Mouse (Mus musculus) naive thymus-derived CD4-positive, alpha-beta T cell, adult 2 months (primary cell): Measurements from ENCODE around the gene Pbrm1.

Experiments used
- DNase-seq: peaks from one replicate; pipeline ENCODE4 v3.0.0-alpha.2; 2011; ENCODE audit warnings: low read depth

Pbrm1 gene

DNA sequence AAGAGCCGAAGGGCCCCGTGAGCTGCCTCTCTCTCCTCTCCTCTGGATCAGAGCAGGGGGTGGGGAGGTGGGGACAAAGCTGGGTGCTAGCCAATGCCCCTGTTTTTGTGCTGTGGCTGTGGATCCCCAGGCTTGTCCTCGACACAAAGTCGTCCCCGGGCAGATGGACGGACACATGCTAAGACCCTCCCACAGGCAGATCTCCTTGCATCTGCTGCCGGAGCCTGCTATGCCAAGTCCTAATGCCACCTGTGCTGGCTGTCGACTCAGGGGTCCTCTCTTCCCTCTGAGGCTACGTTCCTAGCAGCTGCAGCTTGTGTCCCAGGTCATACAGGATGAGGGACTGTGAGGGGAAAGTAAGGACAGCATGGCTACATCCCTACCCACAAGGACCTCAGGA is 147.9 kb downstream of the Pbrm1 start:
- DNase-seq, result no peak

DNA sequence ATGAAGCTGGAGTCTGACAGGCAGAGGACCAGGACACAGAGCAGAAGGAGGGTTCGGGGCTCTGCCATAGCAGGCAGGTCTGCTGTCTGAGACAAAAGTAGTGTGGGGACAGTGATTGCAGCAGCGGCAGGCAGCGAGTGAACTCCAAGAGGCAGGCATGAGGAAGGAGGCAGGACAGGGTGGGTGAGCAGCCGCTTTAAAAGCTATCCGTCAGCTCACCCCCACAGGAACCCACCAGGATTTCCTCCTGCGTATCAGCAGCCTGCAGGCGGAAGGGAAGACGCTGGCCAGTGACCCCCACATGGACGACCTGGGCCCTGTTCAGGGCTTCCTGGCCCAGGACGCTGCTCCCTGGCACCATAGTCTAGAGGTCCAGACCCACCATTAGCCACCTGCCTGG is 149.5 kb downstream of the Pbrm1 start, which contains the start of gene Stab1:
Gene Stab1, minus strand, starts transcription at position 217 of the 400 bp plus-strand sequence.
- no peak for DNase-seq

DNA sequence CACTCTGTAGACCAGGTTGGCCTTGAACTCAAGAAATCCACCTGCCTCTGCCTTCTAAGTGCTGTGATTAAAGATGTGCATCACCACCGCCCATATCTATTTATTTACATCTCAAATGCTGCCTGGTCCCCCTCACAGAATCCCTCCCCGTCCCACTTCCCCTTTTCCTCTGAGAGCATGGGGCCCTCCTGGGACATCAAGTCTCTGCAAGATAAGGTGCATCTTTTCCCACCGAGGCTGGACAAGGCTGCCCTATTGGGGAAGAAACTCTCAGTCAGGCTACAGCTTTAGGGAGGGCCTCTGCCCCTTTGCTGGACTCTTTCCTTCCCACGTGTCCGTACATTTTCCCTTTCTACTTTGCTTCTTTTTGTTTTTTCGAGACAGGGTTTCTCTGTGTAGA is 150.6 kb downstream of the Pbrm1 start:
- DNase-seq, result no peak

DNA sequence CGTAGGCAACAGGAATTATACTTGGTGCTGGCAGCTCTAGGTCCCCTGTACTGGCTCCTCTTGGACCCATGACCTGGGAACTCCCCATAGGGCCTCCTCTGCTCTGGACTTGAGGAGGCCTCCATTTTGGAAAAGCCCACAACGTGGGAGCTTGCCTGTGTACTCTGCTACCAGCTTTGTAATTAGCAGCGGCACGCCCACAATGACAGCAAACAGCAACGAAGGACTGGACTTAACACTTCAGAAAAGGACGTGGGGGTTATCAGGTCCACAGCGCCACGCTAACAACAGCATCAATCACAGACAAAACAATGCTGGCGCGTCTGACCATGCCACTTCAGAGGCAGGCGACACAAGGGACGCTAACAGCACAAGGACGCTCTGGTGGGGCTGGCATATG is 152.0 kb downstream of the Pbrm1 start:
- DNase-seq, result no peak
